Mouse (Mus musculus): ENCODE results near the gene Plod1. TPM values are rescaled to one million over a fixed set of nuclear protein-coding genes. Genes with fewer than 3 reads are reported as not detected.

The Plod1 gene
- total RNA-seq (2015; ENCODE audit: low replicate concordance) (1.5 and 2.1 TPM in 2 replicates), total RNA-seq (2017; ENCODE audit: low replicate concordance) (2.4 and 2.6 TPM in 2 replicates)

DNA sequence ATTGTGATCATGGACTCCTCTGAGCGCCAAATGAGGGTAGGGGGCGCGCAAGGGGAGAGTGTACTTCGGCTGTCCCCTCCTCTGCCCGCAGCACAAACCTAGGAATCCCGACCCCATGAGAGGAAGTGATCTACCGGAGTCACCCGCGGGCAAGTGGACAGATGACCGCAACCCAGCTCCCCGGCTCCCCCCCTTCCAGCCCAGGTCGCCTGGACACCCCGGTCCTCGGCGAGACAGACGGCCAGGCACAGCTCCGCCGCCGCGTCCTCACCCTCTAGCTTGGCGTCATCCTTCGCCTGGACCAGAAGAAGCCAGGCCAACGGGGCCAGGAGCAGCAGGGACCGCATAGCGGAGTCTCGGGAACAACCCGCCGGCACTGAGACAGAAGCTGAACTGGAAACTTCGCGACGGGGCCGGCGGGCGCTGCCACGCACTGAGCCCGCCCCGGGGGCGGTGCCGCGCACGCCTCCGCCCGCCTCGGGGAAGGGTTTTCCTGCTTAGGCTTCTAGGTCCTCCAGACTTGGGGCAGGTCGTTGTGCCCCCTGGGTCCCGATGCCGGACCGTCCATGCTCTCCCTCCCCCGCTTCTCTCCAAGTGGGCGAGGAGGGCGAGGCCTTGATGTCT, at the start of gene Plod1:
Plod1 (minus strand) TSS at position 437 of the 624 bp plus-strand sequence.
- peak; percentile 48; the same call in 1 of the 2 replicates for ATAC-seq (replicated peaks; ENCODE audit: low FRiP score, poor library complexity, severe bottlenecking)

DNA sequence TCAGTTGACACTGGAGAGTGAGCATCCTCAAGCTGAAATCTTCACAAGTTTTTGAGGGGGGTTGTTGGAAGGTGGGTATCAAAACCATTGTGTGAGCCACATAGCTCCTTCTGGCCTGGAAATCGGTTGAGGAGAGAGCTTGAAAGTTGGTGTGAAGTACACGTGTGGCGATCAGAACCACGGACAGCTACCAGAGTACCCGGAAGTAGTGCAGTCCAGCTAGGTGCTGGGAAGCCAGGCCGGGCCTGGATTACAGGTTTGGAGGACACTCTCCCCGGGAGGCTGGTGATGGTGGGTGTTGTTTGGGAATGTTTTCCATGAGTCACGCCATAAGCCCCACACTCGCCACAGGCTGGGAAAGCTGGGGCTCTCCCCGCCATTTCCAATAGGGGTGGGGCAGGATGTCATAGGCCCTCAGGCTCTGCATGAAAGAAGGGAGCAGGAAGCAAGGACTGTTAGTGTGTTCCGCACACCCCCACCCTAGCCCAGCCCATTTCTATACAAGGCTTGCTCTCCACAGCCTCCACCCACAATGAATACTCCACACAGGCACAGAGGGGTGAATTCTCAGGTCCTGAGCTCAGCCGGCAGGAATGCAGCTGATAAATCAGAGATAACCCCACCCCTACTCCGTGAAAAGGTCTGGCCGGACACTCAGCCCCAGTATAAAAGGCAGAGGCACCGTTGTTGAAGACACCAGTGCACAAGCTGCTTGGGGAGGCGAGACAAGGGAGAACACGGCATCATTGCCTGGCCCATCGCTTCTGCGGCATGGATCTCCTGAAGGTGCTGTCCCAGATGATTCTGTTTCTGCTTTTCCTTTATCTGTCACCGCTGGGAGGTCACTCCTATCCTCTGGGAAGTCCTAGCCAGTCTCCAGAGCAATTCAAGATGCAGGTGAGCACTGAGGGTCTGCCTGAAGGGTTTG, 48.9 kb upstream of the Plod1 start, which contains the start of gene Nppb:
Nppb (plus strand) TSS at position 584 of the 928 bp plus-strand sequence.
- no peak for ATAC-seq (replicated peaks; ENCODE audit: low FRiP score, poor library complexity, severe bottlenecking)

DNA sequence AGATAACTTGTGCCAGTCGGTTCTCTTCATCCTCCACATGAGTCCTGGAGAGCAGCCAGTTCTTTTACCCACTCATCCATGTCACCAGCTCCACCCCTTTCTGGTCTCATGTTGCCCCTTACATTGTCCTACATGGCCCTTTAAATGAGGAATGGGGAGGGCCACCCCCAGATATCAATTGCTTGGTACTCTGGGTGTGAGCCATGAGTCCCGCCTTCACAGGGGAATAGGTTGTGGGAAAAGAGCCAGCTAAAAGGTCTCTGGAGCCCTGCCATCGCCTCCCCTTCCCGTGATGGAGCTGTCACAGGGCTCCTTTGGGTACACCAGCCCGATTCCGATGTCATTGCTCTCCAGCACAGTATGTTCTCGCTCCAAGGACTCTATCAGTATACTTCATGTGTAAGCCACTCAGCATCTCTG, 42.9 kb upstream of the Plod1 start:
- ATAC-seq (replicated peaks; ENCODE audit: low FRiP score, poor library complexity, severe bottlenecking) = no peak

DNA sequence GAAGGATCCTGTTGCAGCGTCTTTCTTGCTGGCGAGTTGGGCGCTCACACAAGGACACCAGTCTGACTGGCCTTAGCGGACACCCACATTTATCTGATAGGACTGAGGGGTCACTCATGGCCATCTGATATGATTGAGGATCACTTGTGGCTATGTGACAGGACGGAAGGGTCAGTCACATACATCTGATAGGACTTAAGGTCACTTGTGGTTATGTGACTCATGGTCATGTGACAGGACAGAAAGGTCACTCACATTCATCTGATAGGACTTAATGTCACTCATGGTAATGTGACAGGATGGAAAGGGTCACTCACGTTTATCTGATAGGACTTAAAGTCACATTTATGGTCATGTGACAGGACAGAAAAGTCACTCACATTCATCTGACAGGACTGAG, 41.8 kb upstream of the Plod1 start:
- no peak for ATAC-seq (replicated peaks; ENCODE audit: low FRiP score, poor library complexity, severe bottlenecking)

DNA sequence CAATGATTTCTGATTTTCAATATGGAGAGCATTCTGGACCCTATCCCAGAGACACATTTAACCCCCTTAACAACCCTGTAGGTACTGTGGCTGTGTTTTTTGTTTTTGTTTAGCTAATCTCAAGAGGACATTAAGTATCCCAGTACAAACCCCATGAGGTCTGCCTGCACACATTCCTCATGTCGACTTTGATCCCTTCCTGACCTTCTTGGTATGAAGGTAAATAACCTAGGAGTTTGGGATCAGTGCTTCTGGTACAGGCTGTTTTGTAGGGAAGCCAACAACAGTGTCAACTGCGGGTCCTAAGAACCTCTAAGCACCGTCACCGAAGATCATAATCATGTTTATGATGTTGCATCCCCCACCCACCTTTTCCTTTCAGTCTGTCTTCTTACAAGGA, 41.2 kb upstream of the Plod1 start:
- no peak for ATAC-seq (replicated peaks; ENCODE audit: low FRiP score, poor library complexity, severe bottlenecking)

DNA sequence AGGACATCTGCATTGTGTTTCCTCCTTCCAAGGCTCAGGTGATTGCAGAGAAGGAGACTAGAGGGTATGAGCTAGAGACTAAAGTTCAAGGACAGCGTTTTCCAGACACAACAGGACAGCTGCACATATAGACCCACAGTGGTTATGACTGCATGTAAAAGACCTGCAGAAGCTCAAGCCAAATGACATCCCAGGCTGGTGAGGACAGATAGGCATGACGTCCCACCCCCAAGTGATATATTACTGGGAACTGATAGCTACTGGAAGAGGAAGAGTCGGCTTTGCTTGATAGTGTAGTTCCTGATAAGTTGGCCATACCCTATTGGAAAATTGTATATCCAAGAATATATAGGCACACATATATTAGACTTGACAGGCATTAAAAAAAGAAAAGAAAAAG, 39.7 kb upstream of the Plod1 start:
- no peak for ATAC-seq (replicated peaks; ENCODE audit: low FRiP score, poor library complexity, severe bottlenecking)

DNA sequence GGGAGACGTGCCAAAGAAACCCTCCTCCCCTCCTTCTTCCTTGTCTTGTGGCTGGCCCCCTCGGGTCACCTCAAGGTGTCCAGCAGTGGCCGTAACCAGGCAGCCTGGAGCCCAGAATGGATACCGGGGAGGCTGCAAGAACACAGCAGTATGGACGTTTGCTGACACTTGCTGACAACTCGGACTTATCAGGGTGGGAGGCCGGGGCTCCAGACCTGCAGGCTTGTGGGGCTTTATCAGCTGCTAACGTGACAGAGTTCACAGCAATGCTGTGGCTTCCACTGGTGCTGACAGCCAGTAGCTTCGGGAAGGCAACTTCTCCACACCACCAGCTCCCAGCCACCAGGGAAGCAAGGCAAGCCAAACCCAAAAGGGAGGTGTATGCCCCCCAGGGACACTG, 32.8 kb upstream of the Plod1 start:
- no peak; the same call in 1 of the 2 replicates for ATAC-seq (replicated peaks; ENCODE audit: low FRiP score, poor library complexity, severe bottlenecking)

DNA sequence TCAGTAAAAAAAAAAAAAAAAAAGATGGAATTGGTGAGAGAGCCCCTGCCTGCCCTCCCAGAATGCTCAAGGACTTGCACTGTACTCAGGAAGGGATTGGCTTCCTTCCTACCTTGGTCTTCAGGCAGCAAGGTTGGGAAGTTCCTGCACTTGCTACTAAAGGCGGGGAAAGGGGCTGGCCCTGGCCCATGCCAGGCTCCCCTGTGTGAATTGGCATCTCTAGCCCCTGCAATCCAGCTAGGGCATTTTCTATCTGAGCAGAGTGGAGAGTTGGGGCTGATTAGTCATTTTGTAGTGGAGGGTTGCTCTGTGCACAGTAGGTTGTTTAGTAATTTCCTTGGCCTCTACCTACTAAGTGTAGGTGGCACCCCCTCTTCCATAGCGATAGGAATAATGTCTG, 32.2 kb upstream of the Plod1 start:
- ATAC-seq (replicated peaks; ENCODE audit: low FRiP score, poor library complexity, severe bottlenecking) = no peak

DNA sequence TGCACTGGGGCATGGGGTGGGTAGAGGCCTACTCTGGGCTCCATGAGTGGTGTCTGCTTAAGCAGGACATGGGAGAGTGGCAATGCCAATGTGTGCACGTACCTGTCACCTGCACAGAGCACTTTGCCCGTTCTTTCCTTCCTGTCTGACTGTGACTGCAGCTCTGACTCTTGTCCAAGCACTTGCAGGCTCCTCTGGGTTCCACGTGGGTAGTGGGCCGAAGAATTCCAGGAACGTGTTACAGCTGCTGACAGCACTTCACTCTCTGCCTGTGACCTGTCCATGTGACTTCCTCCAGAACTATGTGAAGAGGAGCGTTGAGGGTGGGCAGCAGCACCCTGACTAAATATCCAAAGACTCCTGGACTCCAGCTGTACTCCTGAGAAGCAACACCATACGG, 29.1 kb upstream of the Plod1 start:
- ATAC-seq (replicated peaks; ENCODE audit: low FRiP score, poor library complexity, severe bottlenecking) = no peak

DNA sequence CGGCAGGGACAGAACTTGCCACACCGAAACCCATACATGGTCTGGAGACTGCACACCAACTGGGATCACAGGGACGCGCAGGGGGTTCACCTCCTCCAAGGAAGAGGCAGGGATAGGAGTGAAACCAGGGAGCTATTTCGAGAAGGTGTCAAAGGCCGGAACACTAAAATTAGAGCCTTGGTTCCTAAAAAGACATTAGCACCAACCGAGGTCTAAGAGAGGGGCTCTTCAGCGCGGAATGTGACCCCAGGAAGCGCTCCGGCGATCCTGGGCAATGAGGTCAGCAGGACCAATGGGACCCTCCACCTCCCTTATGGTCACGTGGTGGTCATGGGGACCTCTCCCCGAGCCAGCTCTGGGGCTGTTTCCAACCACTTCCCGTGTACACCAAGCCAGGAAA, 27.1 kb upstream of the Plod1 start:
- no peak for ATAC-seq (replicated peaks; ENCODE audit: low FRiP score, poor library complexity, severe bottlenecking)

DNA sequence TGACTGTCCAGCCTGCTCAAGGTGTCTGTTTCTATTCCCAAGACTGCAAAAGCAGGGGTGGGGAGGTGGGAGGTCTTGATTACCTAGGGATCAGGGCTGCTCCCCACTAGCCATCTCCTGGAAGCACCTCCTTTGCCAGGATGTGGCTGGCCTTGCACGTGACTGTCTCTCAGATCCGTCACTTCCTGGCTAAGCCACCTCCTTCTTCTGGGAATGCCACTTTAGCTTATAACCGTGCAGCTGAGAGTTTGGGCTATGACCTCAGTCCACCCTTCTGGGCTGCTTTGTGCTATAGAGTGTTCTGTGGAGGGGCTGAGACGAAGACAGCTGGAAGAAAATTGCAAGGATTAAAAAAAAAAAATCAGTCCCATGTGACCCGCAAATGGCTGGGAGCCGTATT, 26.2 kb upstream of the Plod1 start:
- ATAC-seq (replicated peaks; ENCODE audit: low FRiP score, poor library complexity, severe bottlenecking) = no peak

DNA sequence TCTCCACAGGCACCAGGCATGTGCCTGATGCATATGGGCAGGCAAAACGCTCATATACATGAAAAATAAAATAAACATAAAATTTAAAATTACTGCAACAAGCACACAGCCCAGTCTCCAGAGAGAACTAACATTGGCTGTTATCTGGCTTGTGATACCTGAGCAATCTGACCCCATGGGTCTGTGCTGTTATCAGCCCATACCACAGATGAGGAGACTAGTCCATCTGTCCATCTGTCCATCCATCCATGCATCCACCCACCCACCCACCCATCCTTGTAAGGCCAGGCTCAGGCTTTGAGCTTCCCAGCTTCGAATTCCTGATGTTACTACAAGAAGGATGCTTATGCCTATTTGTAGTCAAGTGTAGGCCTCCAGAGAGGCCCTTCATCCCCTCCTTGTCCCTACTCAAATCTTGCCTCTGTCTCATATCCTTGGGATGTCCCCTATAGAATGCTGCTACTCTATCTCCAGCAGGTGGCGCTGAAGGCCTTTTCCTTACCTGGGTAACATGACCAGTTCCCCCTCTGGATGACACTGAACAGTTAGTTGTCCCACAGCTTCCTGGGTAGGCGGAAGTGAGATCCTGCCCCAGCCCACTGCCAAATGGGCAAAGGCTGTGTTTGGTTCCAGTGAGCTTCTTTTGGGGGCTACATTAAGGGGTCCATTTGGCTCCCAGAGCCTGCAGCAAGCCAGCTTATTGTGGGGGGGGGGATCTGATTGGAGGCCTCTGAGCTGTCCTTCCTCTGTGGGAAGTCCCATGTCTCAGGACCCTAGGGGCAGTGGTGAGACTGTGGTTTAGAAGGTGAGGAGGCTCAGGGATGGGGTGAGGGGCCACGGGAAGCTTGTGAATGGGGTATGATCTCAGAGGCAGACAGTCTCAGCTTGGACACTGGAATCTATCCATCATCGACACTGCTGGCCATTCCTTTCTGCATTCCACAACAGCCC, 23.6 kb upstream of the Plod1 start:
- peak; percentile 60; the same call in 1 of the 2 replicates for ATAC-seq (replicated peaks; ENCODE audit: low FRiP score, poor library complexity, severe bottlenecking)

DNA sequence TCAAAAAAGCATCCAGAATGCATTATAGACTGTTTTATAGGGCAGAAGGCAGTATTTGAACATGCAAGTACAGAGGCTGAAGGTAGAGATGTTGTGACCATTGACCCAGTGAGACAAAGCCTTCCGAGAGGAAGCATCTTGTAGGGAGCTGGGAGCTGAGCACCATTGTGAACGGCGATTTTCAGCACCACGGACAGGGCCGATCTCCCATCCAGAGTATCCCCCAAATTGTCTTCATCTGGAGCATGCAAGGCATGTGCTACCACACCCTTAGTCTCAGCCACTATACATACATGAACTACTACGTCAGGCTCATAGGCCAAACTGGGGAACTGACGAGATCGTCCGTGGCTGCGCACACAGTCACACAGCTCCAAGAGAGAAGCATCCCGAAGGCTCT, 20.6 kb upstream of the Plod1 start:
- ATAC-seq (replicated peaks; ENCODE audit: low FRiP score, poor library complexity, severe bottlenecking) = no peak

DNA sequence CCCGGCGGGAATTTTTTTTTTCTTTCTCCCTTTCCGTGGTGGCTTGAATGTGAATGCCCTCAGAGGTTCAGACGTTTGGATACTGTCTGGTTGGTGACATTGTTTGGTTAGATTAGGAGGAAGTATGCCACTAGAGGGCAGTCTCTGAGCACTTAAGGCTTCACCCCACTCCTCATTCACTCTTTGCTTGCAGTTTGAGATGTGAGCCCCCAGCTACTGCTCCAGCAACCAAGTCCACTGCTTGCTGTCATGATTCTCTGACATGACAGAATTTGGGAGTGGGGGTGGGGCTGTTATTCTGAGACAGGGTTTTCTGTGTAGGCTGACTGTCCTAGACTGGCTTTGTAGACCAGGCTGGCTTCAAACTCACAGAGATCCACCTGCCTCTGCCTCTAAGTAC, 17.0 kb upstream of the Plod1 start:
- ATAC-seq (replicated peaks; ENCODE audit: low FRiP score, poor library complexity, severe bottlenecking) = no peak

DNA sequence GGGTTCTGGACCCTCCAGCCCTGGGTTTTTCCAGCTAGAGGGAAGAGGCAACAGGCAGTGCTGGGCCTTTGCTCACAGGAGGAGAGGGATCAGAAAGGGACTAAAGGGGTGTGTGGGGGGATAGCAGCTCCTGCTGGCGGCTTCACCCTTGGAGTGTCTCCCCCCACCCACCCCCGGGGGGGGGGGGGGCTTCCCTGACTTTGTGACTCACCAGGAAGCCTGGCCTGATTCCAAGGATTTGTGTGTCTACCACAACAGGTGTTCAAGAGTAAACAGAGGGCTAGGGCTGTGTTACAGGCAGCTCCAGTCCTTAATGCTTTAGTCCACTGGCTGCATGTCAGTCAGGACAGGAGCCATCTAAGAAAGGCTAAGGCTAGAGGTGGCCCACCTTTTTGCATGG, 10.9 kb upstream of the Plod1 start:
- ATAC-seq (replicated peaks; ENCODE audit: low FRiP score, poor library complexity, severe bottlenecking) = no peak

DNA sequence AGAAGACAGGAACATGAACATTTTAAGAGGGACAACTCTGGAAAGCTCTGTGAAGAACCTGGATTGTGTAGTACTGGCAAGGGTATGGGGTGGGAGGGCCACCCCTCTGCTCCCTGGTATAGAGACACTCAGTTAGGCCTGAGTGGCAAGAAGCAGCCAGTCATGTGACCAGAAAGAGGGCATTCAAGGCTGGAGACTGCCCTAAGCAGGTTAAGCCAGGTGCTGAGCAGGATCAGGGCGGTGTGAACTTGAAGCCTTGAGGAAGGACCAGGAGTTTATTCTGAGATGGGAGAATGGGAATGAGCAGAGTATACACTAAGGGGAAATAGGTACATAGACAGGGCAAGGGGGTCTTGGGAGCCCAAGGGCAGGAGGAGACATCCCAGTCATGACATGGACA, 6.4 kb upstream of the Plod1 start:
- no peak for ATAC-seq (replicated peaks; ENCODE audit: low FRiP score, poor library complexity, severe bottlenecking)

DNA sequence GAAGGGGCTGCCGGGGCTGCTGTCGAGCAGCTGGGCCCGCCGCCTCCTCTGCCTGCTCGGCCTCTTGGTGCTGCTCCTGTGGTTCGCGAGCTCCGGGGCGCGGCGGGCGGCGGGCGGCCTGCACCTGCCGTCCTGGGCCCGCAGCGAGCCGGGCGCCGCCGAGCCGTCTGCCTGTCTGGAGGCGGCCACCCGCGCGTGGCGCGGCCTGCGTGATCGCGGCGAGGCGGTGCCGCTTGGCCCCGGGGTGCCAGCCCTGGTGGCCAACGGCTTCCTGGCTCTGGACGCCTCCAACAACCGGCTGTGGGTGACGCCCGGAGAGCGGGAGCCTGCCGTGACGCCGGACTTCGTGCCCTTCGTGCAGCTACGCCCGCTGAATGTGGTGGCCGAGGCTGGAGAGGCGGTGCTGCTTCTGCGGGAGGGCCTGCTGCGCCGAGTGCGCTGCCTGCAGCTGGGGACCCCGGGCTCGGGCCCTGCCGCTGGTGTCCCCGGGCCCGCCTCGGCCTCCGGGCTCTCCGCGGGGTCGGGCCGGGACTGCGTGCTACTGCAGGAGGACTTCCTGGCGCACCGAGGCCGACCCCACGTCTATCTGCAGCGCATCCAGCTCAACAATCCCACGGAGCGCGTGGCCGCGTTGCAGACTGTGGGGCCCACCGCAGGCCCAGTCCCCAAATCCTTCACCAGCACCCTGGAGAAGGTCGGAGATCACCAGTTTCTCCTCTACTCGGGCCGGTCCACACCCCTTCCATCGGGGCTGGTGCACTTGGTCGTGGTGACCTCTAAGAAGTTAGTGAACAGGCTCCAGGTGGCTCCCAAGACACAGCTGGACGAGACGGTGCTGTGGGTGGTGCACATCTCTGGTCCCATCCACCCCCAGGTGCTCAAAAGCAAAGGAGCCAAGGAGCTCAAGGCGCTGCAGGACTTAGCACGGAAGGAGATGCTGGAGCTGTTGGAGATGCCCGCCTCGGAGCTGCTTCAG, 4.8 kb upstream of the Plod1 start:
- peak; percentile 58 for ATAC-seq (replicated peaks; ENCODE audit: low FRiP score, poor library complexity, severe bottlenecking)

DNA sequence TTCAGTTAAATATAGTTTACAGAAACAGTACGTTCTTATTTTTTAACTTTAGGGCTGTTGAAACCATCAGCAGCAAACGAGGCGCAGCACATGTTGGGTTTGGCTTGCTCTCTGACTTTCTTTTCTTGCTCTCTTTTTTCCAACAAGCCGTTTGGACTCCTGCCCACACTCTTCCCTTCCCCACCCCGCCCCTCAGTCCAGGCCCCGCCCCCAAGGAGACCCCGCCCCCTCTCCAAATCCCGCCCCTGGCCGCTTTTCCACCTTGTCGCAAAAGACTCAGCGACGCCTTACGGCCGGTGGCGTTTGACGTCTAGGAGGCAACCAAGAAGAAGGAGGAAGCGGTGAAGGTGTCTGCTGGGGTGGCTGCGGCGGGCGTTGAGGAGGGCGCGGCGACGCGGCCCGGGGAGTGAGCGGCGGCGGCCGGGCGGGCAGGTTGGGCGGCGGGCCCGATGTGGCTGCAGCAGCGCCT, 4.0 kb upstream of the Plod1 start, which contains the start of gene 2510039O18Rik:
2510039O18Rik (plus strand) TSS at position 320 of the 469 bp plus-strand sequence.
- ATAC-seq (replicated peaks; ENCODE audit: low FRiP score, poor library complexity, severe bottlenecking) = peak; percentile 80

DNA sequence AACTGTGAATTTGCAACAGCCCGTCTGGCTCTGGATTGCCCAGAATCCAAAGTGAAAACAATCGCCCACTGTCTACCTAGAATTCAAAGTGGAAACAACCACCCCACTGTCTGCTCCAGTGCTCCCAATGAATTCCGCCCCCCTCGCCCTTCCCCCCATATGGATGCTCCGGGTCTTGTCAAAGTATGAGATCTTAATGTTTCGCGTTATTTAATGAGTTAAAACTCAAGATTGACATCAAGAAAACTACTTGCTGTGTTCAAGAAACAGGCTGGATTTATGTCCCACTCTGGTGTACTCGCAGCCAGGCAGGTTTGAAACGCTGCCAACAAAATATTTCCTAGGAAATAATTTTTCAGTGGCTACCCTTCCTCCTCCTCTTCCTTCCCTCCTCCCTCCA, 3.5 kb upstream of the Plod1 start:
- ATAC-seq (replicated peaks; ENCODE audit: low FRiP score, poor library complexity, severe bottlenecking) = no peak

All from erythroblast, adult 5-6 weeks (primary cell).